Mouse (Mus musculus): ENCODE measurements around the gene Bhlhe23. TPM values are rescaled to one million over a fixed set of nuclear protein-coding genes. Genes with fewer than 3 reads are reported as not detected.

The Bhlhe23 gene
- polyA plus RNA-seq, 1 experiment from 2014 or later: 2.8 TPM

- H3K4me1 ChIP-seq (ENCODE audit: control insufficient read depth, insufficient read depth, low read length): no peaks in the 10 kb centered on the region
- WGBS: 4% methylated on average over 8 of the region's 8 CpGs
- no peaks in the 10 kb centered on the region for H3K36me3 ChIP-seq (ENCODE audit: control insufficient read depth, insufficient read depth, low read length)
- no peaks in the 10 kb centered on the region for H3K9me3 ChIP-seq (ENCODE audit: control insufficient read depth, low read length)
- H3K9ac ChIP-seq (replicated peaks; ENCODE audit: low read depth, low read length): no peak overlapping the region
- no peak overlapping the region for H3K27ac ChIP-seq (ENCODE audit: low read depth, low read length)
- H3K4me2 ChIP-seq (ENCODE audit: low read depth, low read length): no peak overlapping the region
- H3K27me3 ChIP-seq (ENCODE audit: control insufficient read depth, insufficient read depth, low read length): no peaks in the 10 kb centered on the region
- H3K4me3 ChIP-seq (ENCODE audit: low read depth, low read length): no peak overlapping the region
- ATAC-seq (ENCODE audit: low read depth): no peak
Measured at GRCm38 (mm10) chr2:180755896-180756295, 20.8 kb downstream of the Bhlhe23 start.

DNA sequence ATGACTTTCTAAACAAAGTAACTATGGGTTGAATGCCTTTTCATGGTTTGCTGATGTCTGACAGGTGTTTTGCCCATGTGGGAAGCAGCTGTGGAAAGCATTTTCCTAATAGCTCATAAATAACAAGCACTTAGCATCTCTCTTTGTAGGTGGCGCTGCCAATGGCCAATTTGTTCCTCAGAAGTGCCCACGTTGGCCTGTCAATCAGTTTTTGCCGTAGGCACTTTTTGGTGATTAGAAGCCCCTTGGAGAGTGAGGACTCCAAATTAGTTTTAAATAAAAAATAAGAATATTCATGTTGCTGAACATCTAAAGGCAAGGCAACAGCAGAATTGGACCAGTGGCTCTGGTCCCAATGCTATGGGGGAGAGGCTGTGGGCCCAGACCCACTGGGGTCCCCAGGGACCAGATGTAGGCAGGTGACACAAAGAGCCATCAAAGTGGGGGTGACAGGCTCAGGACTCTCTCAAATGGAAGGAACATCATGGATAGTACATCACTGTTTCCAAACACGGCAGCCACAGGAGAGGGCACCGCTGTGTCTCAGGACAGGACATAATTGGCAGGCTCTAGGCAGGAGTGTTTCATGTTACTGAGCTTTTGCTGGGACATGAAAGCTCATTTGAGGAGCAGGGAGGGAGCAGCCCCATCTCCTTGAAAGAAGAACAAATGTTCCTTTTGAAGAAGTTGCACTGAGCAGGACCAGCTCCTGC, 21.6 kb downstream of the Bhlhe23 start:
- Histone ChIP-seq H3K4me3 (ENCODE audit: low read depth, low read length) (no peak overlapping the region), H3K4me2 (ENCODE audit: low read depth, low read length) (no peak overlapping the region), H3K4me1 (ENCODE audit: control insufficient read depth, insufficient read depth, low read length) (no peaks in the 10 kb centered on the region), H3K36me3 (ENCODE audit: control insufficient read depth, insufficient read depth, low read length) (no peaks in the 10 kb centered on the region), H3K27ac (ENCODE audit: low read depth, low read length) (no peak overlapping the region), H3K9me3 (ENCODE audit: control insufficient read depth, low read length) (no peaks in the 10 kb centered on the region), H3K27me3 (ENCODE audit: control insufficient read depth, insufficient read depth, low read length) (no peaks in the 10 kb centered on the region), H3K9ac (replicated peaks; ENCODE audit: low read depth, low read length) (no peak overlapping the region)
- 28% methylated on average over 5 of the region's 5 CpGs for WGBS
- ATAC-seq (ENCODE audit: low read depth): no peak

GRCm38 (mm10) chr2:180748904-180749303, 27.8 kb downstream of the Bhlhe23 start:
- Histone ChIP-seq H3K4me3 (ENCODE audit: low read depth, low read length) (no peak overlapping the region), H3K36me3 (ENCODE audit: control insufficient read depth, insufficient read depth, low read length) (no peaks in the 10 kb centered on the region), H3K27me3 (ENCODE audit: control insufficient read depth, insufficient read depth, low read length) (no peaks in the 10 kb centered on the region), H3K27ac (ENCODE audit: low read depth, low read length) (no peak overlapping the region), H3K4me1 (ENCODE audit: control insufficient read depth, insufficient read depth, low read length) (no peaks in the 10 kb centered on the region), H3K4me2 (ENCODE audit: low read depth, low read length) (no peak overlapping the region), H3K9ac (replicated peaks; ENCODE audit: low read depth, low read length) (no peak overlapping the region), H3K9me3 (ENCODE audit: control insufficient read depth, low read length) (no peaks in the 10 kb centered on the region)
- ATAC-seq (ENCODE audit: low read depth): no peak
- WGBS: 66% methylated on average over 5 of the region's 5 CpGs

DNA sequence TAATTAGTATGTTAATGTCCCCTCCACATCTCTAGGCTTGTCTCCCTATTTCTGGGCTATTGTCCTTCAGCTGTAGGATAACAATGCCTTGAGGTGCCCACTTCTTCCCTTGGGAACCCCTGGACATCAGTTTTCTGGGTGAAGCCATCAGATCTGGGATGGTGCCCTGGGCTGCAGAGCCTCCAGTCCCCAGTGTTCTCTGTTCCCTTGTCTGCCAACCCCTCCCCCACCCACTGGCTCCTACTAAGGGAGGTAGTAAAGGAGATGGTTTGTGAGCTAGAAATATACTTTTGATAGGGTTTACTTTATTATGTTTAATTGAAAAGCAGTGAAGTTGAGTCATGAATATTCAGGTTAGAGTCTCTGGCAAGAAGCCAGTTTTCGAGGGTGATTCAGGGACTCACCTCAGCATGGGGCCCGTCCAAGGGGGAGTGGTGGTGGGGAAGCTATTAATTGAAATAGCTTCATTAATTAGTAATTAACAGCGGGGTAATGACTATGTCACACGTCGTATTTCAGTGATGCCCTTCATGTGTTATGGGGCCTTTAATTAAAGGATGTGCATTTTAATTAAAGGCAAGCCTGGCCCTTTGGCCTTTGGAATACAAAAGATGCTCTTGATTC, 30.0 kb downstream of the Bhlhe23 start:
- Histone ChIP-seq H3K4me1 (ENCODE audit: control insufficient read depth, insufficient read depth, low read length) (no peaks in the 10 kb centered on the region), H3K36me3 (ENCODE audit: control insufficient read depth, insufficient read depth, low read length) (no peaks in the 10 kb centered on the region), H3K9ac (replicated peaks; ENCODE audit: low read depth, low read length) (no peak overlapping the region), H3K4me2 (ENCODE audit: low read depth, low read length) (no peak overlapping the region), H3K27ac (ENCODE audit: low read depth, low read length) (no peak overlapping the region), H3K4me3 (ENCODE audit: low read depth, low read length) (no peak overlapping the region), H3K27me3 (ENCODE audit: control insufficient read depth, insufficient read depth, low read length) (no peaks in the 10 kb centered on the region), H3K9me3 (ENCODE audit: control insufficient read depth, low read length) (no peaks in the 10 kb centered on the region)
- peak; percentile 56 for ATAC-seq (ENCODE audit: low read depth)
- 12% methylated on average over 5 of the region's 5 CpGs for WGBS

GRCm38 (mm10) chr2:180745248-180745927, 31.3 kb downstream of the Bhlhe23 start:
- Histone ChIP-seq H3K4me3 (ENCODE audit: low read depth, low read length) (no peak overlapping the region), H3K9ac (replicated peaks; ENCODE audit: low read depth, low read length) (no peak overlapping the region), H3K27me3 (ENCODE audit: control insufficient read depth, insufficient read depth, low read length) (no peaks in the 10 kb centered on the region), H3K4me2 (ENCODE audit: low read depth, low read length) (no peak overlapping the region), H3K36me3 (ENCODE audit: control insufficient read depth, insufficient read depth, low read length) (no peaks in the 10 kb centered on the region), H3K4me1 (ENCODE audit: control insufficient read depth, insufficient read depth, low read length) (no peaks in the 10 kb centered on the region), H3K27ac (ENCODE audit: low read depth, low read length) (no peak overlapping the region), H3K9me3 (ENCODE audit: control insufficient read depth, low read length) (no peaks in the 10 kb centered on the region)
- 36% methylated on average over 17 of the region's 17 CpGs for WGBS
- peak; percentile 63 for ATAC-seq (ENCODE audit: low read depth)

GRCm38 (mm10) chr2:180743321-180743720, 33.4 kb downstream of the Bhlhe23 start:
- no peaks in the 10 kb centered on the region for H3K27me3 ChIP-seq (ENCODE audit: control insufficient read depth, insufficient read depth, low read length)
- no peak overlapping the region for H3K4me2 ChIP-seq (ENCODE audit: low read depth, low read length)
- H3K27ac ChIP-seq (ENCODE audit: low read depth, low read length): no peak overlapping the region
- WGBS: 87% methylated on average over 2 of the region's 2 CpGs
- no peaks in the 10 kb centered on the region for H3K4me1 ChIP-seq (ENCODE audit: control insufficient read depth, insufficient read depth, low read length)
- no peak overlapping the region for H3K9ac ChIP-seq (replicated peaks; ENCODE audit: low read depth, low read length)
- H3K9me3 ChIP-seq (ENCODE audit: control insufficient read depth, low read length): no peaks in the 10 kb centered on the region
- no peak for ATAC-seq (ENCODE audit: low read depth)
- no peak overlapping the region for H3K4me3 ChIP-seq (ENCODE audit: low read depth, low read length)
- no peaks in the 10 kb centered on the region for H3K36me3 ChIP-seq (ENCODE audit: control insufficient read depth, insufficient read depth, low read length)

DNA sequence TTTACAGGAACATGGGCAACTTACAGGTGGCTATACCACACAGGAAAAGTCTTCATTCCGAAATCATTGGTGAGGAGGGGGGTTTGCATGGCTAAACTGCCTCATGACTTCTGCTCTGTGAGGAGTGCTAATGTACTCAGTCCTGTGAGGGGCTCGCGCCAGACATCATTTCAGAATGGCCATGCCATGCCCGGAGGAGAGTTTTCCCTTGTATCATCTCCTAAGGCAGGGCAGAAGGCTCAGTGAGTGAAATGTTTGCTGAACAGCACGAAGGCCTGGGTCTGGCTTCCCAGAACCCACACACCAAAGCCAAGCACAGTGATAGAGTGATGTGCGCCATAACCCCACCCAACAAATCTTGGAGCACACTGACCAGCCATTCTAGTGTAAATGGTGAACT, 33.9 kb downstream of the Bhlhe23 start:
- Histone ChIP-seq H3K27me3 (ENCODE audit: control insufficient read depth, insufficient read depth, low read length) (no peaks in the 10 kb centered on the region), H3K4me1 (ENCODE audit: control insufficient read depth, insufficient read depth, low read length) (no peaks in the 10 kb centered on the region), H3K27ac (ENCODE audit: low read depth, low read length) (no peak overlapping the region), H3K4me3 (ENCODE audit: low read depth, low read length) (no peak overlapping the region), H3K9me3 (ENCODE audit: control insufficient read depth, low read length) (no peaks in the 10 kb centered on the region), H3K4me2 (ENCODE audit: low read depth, low read length) (no peak overlapping the region), H3K9ac (replicated peaks; ENCODE audit: low read depth, low read length) (no peak overlapping the region), H3K36me3 (ENCODE audit: control insufficient read depth, insufficient read depth, low read length) (no peaks in the 10 kb centered on the region)
- WGBS: 87% methylated on average over 6 of the region's 6 CpGs
- no peak for ATAC-seq (ENCODE audit: low read depth)

GRCm38 (mm10) chr2:180741421-180741820, 35.3 kb downstream of the Bhlhe23 start:
- no peak overlapping the region for H3K9ac ChIP-seq (replicated peaks; ENCODE audit: low read depth, low read length)
- H3K4me1 ChIP-seq (ENCODE audit: control insufficient read depth, insufficient read depth, low read length): no peaks in the 10 kb centered on the region
- 84% methylated on average over 7 of the region's 7 CpGs for WGBS
- no peak for ATAC-seq (ENCODE audit: low read depth)
- no peaks in the 10 kb centered on the region for H3K36me3 ChIP-seq (ENCODE audit: control insufficient read depth, insufficient read depth, low read length)
- H3K4me2 ChIP-seq (ENCODE audit: low read depth, low read length): no peak overlapping the region
- no peak overlapping the region for H3K4me3 ChIP-seq (ENCODE audit: low read depth, low read length)
- H3K27me3 ChIP-seq (ENCODE audit: control insufficient read depth, insufficient read depth, low read length): no peaks in the 10 kb centered on the region
- no peaks in the 10 kb centered on the region for H3K9me3 ChIP-seq (ENCODE audit: control insufficient read depth, low read length)
- no peak overlapping the region for H3K27ac ChIP-seq (ENCODE audit: low read depth, low read length)

GRCm38 (mm10) chr2:180740349-180740748, 36.4 kb downstream of the Bhlhe23 start:
- Histone ChIP-seq H3K36me3 (ENCODE audit: control insufficient read depth, insufficient read depth, low read length) (no peaks in the 10 kb centered on the region), H3K4me2 (ENCODE audit: low read depth, low read length) (no peak overlapping the region), H3K27me3 (ENCODE audit: control insufficient read depth, insufficient read depth, low read length) (no peaks in the 10 kb centered on the region), H3K27ac (ENCODE audit: low read depth, low read length) (no peak overlapping the region), H3K4me1 (ENCODE audit: control insufficient read depth, insufficient read depth, low read length) (no peaks in the 10 kb centered on the region), H3K4me3 (ENCODE audit: low read depth, low read length) (no peak overlapping the region), H3K9me3 (ENCODE audit: control insufficient read depth, low read length) (no peaks in the 10 kb centered on the region), H3K9ac (replicated peaks; ENCODE audit: low read depth, low read length) (no peak overlapping the region)
- WGBS: 32% methylated on average over 3 of the region's 3 CpGs
- no peak for ATAC-seq (ENCODE audit: low read depth)
